Mouse (Mus musculus) heart, adult 2 months (tissue): Measurements from ENCODE around the gene Tmem63b. TPM values are rescaled to one million over a fixed set of nuclear protein-coding genes. Genes with fewer than 3 reads are reported as not detected.
"Not testable (repeated sequence)": the region's sequence is repeated elsewhere in the genome, so short reads cannot be mapped to it uniquely, and the experiment has no call there.

ENCODE experiments used
- DNase-seq, 2 experiments: peaks; one replicate each; pipeline ENCODE4 v3.0.0; 2021
- H3K27ac ChIP-seq: fragments of 200-600 bp; 2 replicates; pipeline ENCODE4 v1.8.1; 2022
- H3K27me3 ChIP-seq: fragments of 200-500 bp; 2 replicates; pipeline ENCODE4 v1.6.1; 2012; ENCODE audit warnings: mild to moderate bottlenecking, low read length, inconsistent platforms, mixed read lengths; ENCODE audit not compliant: control insufficient read depth, insufficient read depth
- H3K36me3 ChIP-seq: fragments of 200-500 bp; 2 replicates; pipeline ENCODE4 v1.6.1; 2012; ENCODE audit warnings: low read length, inconsistent platforms; ENCODE audit not compliant: control insufficient read depth, insufficient read depth
- H3K4me1 ChIP-seq: fragments of 200-500 bp; 2 replicates; pipeline ENCODE4 v1.6.1; 2011; ENCODE audit warnings: low read length; ENCODE audit not compliant: control insufficient read depth, insufficient read depth
- H3K4me3 ChIP-seq: fragments of 200-600 bp; 2 replicates; pipeline ENCODE4 v1.8.1; 2022
- H3K79me2 ChIP-seq: fragments of 200-500 bp; replicated peaks from 2 replicates; pipeline ENCODE4 v1.6.1; 2012; ENCODE audit warnings: mild to moderate bottlenecking, inconsistent platforms, low read length, moderate library complexity, mixed read lengths; ENCODE audit not compliant: control insufficient read depth, insufficient read depth
- H3K9ac ChIP-seq: fragments of 200-500 bp; 2 replicates; pipeline ENCODE4 v1.6.1; 2012; ENCODE audit warnings: low read depth, mild to moderate bottlenecking, control low read depth, inconsistent platforms, low read length, mixed read lengths
- CTCF ChIP-seq: fragments of 200-600 bp; IDR thresholded peaks from 2 replicates; pipeline ENCODE4 v1.8.1; 2022; ENCODE audit warnings: antibody characterized with exemption, mild to moderate bottlenecking, moderate library complexity
- EP300 ChIP-seq: fragments of 200-500 bp; IDR thresholded peaks from 2 replicates; pipeline ENCODE4 v1.6.1; 2011; ENCODE audit warnings: low read depth, low read length, control low read depth; ENCODE audit not compliant: insufficient read depth
- POLR2A ChIP-seq: fragments of 200-500 bp; IDR thresholded peaks from 2 replicates; pipeline ENCODE4 v1.6.1; 2011; ENCODE audit warnings: mild to moderate bottlenecking, low read depth, low read length, control low read depth; ENCODE audit not compliant: insufficient read depth
- WGBS: fragments of 180-500 bp; shearing (Covaris S2); methylation state at CpG from one replicate; pipeline ENCODE4 v1.1.7; 2018; 5-methylcytosine and 5-hydroxymethylcytosine counted together
- intact Hi-C: fragments of 180-260 bp; cut with DNase I; formaldehyde crosslinking; loops from one replicate; pipeline ENCODE4 v1.15.1; 2025
- polyA plus RNA-seq: library from polyadenylated mRNA; depleted of rRNA; stranded (reverse); fragments of >200 nt; gene quantifications from 2 replicates; pipeline ENCODE4 v1.2.3, GENCODE M21; 2012
- total RNA-seq, 2 experiments: library from RNA; stranded (reverse); gene quantifications; 2 replicates each; pipeline ENCODE4 v1.2.3; 2021

Gene Tmem63b
- total and polyA plus RNA-seq, 3 experiments, result 81.8 to 122 (median 90.1) TPM

DNA sequence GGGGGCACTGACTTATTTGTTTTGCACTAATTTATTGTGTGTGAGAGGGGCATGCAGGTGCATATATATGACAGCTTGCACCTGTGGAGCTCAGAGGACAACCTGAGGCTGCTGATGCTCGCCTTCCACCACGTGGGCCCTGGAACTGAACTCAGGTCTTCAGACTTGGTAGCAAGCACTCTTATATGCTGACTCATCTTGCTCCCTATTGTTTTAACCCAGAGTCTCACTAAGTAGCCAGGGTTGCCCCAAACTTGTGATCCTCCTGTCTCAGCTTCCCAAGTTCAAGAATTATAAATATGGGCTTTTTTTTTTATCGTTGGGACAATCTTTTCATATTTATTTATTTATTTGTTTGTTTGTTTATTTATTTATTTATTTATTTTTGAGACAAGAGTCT lies 55.7 kb downstream of the Tmem63b start:
- intact Hi-C loops, result no loop called here
- no peak overlapping the region for H3K9ac ChIP-seq
- no peak overlapping the region for H3K4me3 ChIP-seq
- H3K36me3 ChIP-seq, result no peaks in the 10 kb centered on the region
- DNase-seq, result no peak
- WGBS, result 75% methylated on average over 3 of the region's 3 CpGs
- no peak for TF ChIP-seq POLR2A
- TF ChIP-seq EP300, result no peak
- TF ChIP-seq CTCF, result no peak
- H3K27ac ChIP-seq, result no peak overlapping the region
- H3K4me1 ChIP-seq, result peaks cover 9% of the 10 kb centered on the region
- no peaks in the 10 kb centered on the region for H3K79me2 ChIP-seq
- H3K27me3 ChIP-seq, result no peaks in the 10 kb centered on the region

DNA sequence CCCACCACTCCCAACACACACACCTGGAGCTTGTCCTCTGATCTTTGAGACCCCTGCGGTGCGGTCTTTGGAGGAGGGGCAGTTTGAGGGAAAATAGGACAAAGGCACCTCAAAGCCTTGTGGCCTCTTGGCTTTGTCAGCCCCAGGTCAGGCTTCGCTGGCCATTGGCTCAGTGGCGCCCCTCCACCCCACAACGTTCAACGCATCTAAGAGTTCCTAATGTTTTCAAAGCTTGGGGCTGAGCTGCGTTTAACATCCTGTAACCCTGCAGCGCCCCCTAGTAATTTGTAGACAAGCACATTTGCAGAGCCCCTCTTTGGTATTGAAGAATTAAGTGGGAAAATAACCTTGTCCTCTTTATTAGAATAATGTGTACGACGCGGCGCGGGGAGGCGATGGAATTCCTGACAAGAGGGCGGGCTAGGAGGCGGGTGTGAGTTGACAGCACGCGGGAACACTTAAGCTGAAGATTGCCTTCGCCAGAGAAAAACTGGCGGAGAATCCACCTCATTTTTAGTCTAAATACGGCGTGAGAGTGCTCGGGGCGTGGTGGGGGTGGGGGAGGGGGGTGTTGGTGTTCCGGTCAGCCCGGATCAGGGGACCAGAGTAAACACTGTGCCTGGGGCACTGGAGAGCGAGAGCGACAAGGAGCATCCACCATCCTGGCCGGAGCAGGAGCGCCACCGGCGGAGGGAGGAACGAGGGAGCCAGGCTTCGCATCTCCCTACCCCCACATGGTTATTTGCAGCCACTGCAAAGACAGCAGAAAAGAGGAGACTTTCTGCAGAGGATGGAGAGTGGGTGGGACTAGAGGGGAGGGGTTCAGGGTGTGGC lies 56.6 kb downstream of the Tmem63b start:
- no peaks in the 10 kb centered on the region for H3K79me2 ChIP-seq
- peak overlapping the region; percentile 38 for H3K4me3 ChIP-seq
- TF ChIP-seq CTCF (peak; percentile 74), POLR2A (no peak), EP300 (no peak)
- H3K27me3 ChIP-seq, result no peaks in the 10 kb centered on the region
- H3K9ac ChIP-seq, result peak overlapping the region; percentile 70
- peak; percentile 65 to 67 for DNase-seq
- intact Hi-C loops, result loop anchor here (1.0 kb wide), 1 partner anchor 49 kb away; no protein-coding TSS in a partner anchor
- no peaks in the 10 kb centered on the region for H3K36me3 ChIP-seq
- H3K27ac ChIP-seq, result peak overlapping the region; percentile 65
- 4% methylated on average over 34 of the region's 34 CpGs for WGBS
- peaks cover 9% of the 10 kb centered on the region for H3K4me1 ChIP-seq

DNA sequence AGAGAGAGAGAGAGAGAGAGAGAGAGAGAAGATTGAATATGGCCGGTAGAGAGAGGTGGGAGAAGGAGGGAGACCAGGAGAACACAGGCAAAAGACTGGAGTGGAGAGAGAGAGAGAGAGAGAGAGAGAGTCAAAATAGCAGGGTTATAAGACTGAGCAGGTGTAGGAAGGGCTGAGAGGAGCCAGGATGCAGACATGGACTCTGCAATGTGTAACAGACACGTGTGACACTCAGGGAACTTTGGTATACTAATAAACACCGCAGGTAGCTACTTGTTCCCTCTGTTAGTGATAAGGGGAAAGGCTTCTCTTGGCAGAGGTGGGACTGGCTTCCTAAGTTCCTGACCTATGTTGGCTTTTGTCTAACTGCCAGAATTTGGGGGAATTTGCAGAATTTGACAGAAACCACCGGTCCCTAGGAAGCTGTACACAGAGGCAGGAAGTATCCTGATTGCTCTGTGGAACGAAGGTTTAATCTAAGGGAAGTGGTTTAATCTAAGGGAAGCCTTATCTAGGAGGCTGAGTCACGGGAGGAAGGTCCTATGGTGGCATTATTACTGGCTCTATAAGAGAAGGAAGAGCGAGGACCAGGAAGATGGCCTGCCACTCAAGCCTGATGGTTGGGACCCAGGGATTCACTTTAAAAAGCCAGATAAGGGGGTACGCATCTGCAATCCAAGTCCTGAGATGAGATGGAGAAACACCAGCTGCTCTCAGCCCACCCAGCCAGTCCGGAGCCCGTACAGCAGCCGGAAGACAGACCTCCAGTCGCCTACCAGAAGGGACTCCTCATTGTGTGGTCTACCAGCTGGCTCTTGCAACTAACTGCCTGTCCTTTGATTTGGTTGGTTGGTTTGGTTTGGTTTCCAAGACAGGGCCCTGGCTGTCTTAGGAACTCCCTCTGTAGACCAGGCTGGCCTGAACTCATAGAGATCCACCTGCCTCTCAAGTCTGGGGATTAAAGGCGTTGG lies 57.5 kb downstream of the Tmem63b start:
- peak overlapping the region; percentile 30; the same call in 1 of the 2 replicates for H3K9ac ChIP-seq
- peaks cover 9% of the 10 kb centered on the region for H3K4me1 ChIP-seq

DNA sequence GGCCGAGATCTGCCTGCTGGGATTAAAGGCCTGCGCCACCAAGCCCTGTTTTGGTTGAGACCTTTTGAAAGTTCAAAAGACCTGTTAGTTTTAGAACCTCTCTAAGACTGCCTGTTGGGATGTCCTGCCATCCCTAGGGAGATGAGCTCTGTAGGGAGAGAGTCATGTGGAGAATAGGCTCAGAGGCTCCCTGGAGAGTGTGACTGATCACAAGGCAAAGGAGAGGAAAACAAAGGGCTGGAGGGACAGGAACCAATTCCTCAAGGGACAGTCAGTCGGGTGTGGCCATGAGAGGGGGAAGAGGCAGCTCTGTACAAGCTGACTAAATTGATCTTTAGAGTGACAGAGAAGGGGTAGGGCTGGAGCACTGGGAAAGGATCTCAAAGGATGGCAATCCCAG lies 58.5 kb downstream of the Tmem63b start:
- no peak overlapping the region; the same call in 1 of the 2 replicates for H3K27ac ChIP-seq

More for the DNA sequence above, 57.5 kb downstream of the Tmem63b start:
- intact Hi-C loops, result loop anchor here (1.0 kb wide), 1 partner anchor 48 kb away; no protein-coding TSS in a partner anchor
- no peaks in the 10 kb centered on the region for H3K79me2 ChIP-seq
- no peaks in the 10 kb centered on the region for H3K36me3 ChIP-seq
- H3K4me3 ChIP-seq, result no peak overlapping the region; the same call in 1 of the 2 replicates
- H3K27me3 ChIP-seq, result no peaks in the 10 kb centered on the region
- peak overlapping the region; percentile 65 for H3K27ac ChIP-seq
- 31% methylated on average over 13 of the region's 13 CpGs for WGBS
- DNase-seq, result no peak
- TF ChIP-seq EP300 (no peak), POLR2A (no peak), CTCF (no peak)

DNA sequence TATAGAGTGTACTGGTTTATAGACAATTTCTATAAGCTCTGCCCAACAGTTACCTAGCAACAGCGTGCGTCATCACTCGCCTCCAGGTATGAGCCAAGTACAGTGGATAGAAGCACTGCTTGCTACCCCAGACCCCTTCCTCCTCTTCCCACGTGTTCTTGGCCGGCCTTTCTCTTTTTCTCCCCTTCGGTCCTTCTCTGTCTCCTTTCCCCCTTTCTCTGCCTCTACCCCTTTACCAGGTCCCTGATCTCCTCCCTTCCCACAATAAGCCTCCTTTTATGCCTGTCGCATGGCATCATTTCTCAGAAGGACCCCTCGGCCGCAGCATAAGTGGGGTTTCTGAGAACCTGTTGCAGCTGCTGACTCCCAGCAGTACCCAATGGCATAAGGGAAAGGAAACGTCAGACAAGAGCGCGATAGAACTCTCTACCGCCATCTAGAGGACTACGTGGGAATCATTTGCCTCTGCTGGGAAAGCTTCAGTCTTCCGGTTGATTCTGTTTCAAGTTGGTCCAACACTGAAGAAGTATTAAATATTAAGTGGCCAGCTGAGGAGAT lies 60.0 kb downstream of the Tmem63b start:
- H3K27ac ChIP-seq, result no peak overlapping the region
- TF ChIP-seq POLR2A (no peak), CTCF (peak; percentile 97; the same call in 1 of the 2 replicates), EP300 (peak; percentile 84; the same call in 1 of the 2 replicates)
- DNase-seq, result peak; percentile 49 to 70
- peaks cover 9% of the 10 kb centered on the region for H3K4me1 ChIP-seq
- H3K27me3 ChIP-seq, result no peaks in the 10 kb centered on the region
- H3K9ac ChIP-seq, result peak overlapping the region; percentile 58
- no peaks in the 10 kb centered on the region for H3K36me3 ChIP-seq
- H3K79me2 ChIP-seq, result no peaks in the 10 kb centered on the region
- intact Hi-C loops, result no loop called here
- 23% methylated on average over 15 of the region's 15 CpGs for WGBS
- no peak overlapping the region for H3K4me3 ChIP-seq

More for the DNA sequence above, 58.5 kb downstream of the Tmem63b start:
- no peaks in the 10 kb centered on the region for H3K36me3 ChIP-seq
- no peaks in the 10 kb centered on the region for H3K79me2 ChIP-seq
- no peaks in the 10 kb centered on the region for H3K27me3 ChIP-seq
- 55% methylated on average over 3 of the region's 3 CpGs for WGBS
- TF ChIP-seq CTCF (no peak), POLR2A (no peak)
- H3K4me1 ChIP-seq, result peaks cover 9% of the 10 kb centered on the region
- no peak overlapping the region for H3K9ac ChIP-seq
- DNase-seq, result no peak
- no peak overlapping the region for H3K4me3 ChIP-seq
- intact Hi-C loops, result no loop called here

DNA sequence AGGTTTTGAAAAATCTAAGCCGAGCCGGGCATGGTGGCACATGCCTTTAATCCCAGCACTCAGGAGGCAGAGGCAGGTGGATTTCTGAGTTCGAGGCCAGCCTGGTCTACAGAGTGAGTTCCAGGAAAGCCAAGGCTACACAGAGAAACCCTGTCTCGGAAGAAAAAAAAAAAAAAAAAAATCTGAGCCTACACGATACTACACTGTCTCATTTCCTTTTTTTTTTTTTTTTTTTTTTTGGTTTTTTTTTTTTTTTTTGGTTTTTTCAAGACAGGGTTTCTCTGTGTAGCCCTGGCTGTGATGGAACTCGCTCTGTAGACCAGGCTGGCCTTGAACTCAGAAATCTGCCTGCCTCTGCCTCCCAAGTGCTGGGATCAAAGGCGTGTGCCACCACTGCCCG lies 63.3 kb downstream of the Tmem63b start:
- intact Hi-C loops, result not testable (repeated sequence)

More for the DNA sequence above, 63.3 kb downstream of the Tmem63b start:
- not testable (repeated sequence) for DNase-seq, H3K4me1 ChIP-seq, H3K27me3 ChIP-seq, H3K79me2 ChIP-seq, H3K4me3 ChIP-seq, H3K9ac ChIP-seq, H3K36me3 ChIP-seq, H3K27ac ChIP-seq
- 87% methylated on average over 8 of the region's 8 CpGs for WGBS
